Mouse (Mus musculus) midbrain, embryonic 16.5 days (tissue): ENCODE data around the gene Trim25. TPM values are rescaled to one million over a fixed set of nuclear protein-coding genes. Genes with fewer than 3 reads are reported as not detected.

ENCODE experiments used
- ATAC-seq: fragments of 200-750 bp; cut with Nextera tagmentation; 2 replicates; pipeline ENCODE4 v1.8.0; 2017; ENCODE audit warnings: moderate TSS enrichment
- H3K27ac ChIP-seq: fragments of 300-500 bp; sonication (generic); 2 replicates; pipeline ENCODE4 v1.5.1; 2014; ENCODE audit warnings: mild to moderate bottlenecking, low read length, mixed read lengths
- H3K27me3 ChIP-seq: fragments of 300-500 bp; sonication (generic); 2 replicates; pipeline ENCODE4 v1.6.1; 2014; ENCODE audit warnings: low read depth, low read length, mixed read lengths; ENCODE audit not compliant: control insufficient read depth, insufficient read depth
- H3K36me3 ChIP-seq: fragments of 300-500 bp; sonication (generic); 2 replicates; pipeline ENCODE4 v1.6.1; 2014; ENCODE audit warnings: mild to moderate bottlenecking, low read length, moderate library complexity, mixed read lengths; ENCODE audit not compliant: control insufficient read depth, insufficient read depth
- H3K4me1 ChIP-seq: fragments of 300-500 bp; sonication (generic); 2 replicates; pipeline ENCODE4 v1.6.1; 2014; ENCODE audit warnings: mild to moderate bottlenecking, low read length, mixed read lengths; ENCODE audit not compliant: control insufficient read depth, insufficient read depth
- H3K4me2 ChIP-seq: fragments of 300-500 bp; sonication (generic); 2 replicates; pipeline ENCODE4 v1.6.1; 2014; ENCODE audit warnings: mild to moderate bottlenecking, low read length, mixed read lengths
- H3K4me3 ChIP-seq: fragments of 300-500 bp; sonication (generic); 2 replicates; pipeline ENCODE4 v1.5.1; 2014; ENCODE audit warnings: low read depth, mild to moderate bottlenecking, low read length, moderate library complexity, mixed read lengths
- H3K9ac ChIP-seq: fragments of 300-500 bp; sonication (generic); 2 replicates; pipeline ENCODE4 v1.6.1; 2014; ENCODE audit warnings: low read depth, low read length, mixed read lengths
- H3K9me3 ChIP-seq: fragments of 300-500 bp; sonication (generic); replicated peaks from 2 replicates; pipeline ENCODE4 v1.6.1; 2014; ENCODE audit warnings: mild to moderate bottlenecking, low read length, mixed read lengths; ENCODE audit not compliant: control insufficient read depth, poor library complexity, severe bottlenecking
- WGBS: fragments of 180-500 bp; shearing (Covaris S2); extraction: QIAGEN DNeasy Blood & Tissue Kit; methylation state at CpG from one replicate; pipeline ENCODE4 v1.1.7; 2014; 5-methylcytosine and 5-hydroxymethylcytosine counted together
- polyA plus RNA-seq: library from polyadenylated mRNA; unstranded; fragments of >200 nt; fragmentation: Nextera tagmentation; extraction: Ambion mirVana; gene quantifications from 2 replicates; pipeline ENCODE4 v1.2.1, GENCODE M21; 2015

Gene Trim25
- 3.5 and 3.8 TPM in 2 replicates for polyA plus RNA-seq

DNA sequence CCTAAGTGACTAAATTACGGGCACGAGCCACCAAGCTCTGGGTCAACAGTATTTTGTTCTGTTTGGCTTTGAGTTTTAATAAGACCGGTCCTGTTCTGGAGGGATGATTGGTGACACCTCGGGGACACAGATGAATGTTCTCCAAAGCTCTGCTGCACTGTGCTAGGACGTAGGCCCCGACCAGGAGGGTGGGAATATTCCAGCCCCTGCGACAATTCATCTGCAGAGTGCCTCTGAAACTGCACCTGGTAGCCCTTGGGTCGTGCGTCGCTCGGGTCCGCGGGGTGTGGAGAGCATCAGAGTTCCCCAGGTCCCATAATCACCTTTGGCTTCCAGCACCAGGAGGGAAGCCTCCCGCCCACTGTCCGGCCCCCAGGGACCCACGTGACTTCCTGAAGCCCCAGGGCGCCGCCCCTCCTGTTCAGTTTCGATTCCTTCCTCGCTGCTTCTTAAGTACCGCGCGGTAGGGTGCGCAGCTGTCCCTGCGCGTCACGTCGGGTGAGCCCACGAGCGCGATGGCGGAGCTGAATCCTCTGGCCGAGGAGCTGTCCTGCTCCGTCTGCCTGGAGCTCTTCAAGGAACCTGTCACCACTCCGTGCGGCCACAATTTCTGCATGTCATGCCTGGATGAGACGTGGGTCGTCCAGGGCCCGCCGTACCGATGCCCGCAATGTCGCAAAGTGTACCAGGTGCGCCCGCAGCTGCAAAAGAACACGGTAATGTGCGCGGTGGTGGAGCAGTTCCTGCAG, at the start of gene Trim25:
Gene Trim25, plus strand, starts transcription at position 403 of the 749 bp plus-strand sequence.
- peak within 1 kb of the TSS; percentile 33 for H3K4me3 ChIP-seq
- H3K9me3 ChIP-seq = no peaks in the 10 kb centered on the region
- peak within 1 kb of the TSS; percentile 44 for H3K4me2 ChIP-seq
- 4% methylated on average over 48 of the region's 48 CpGs for WGBS
- H3K27me3 ChIP-seq = peaks cover 25% of the 10 kb centered on the region
- no peak for ATAC-seq
- H3K4me1 ChIP-seq = no peaks in the 10 kb centered on the region
- no peaks in the 10 kb centered on the region for H3K36me3 ChIP-seq
- peak within 1 kb of the TSS; percentile 22 for H3K9ac ChIP-seq
- no peak within 1 kb of the TSS for H3K27ac ChIP-seq

DNA sequence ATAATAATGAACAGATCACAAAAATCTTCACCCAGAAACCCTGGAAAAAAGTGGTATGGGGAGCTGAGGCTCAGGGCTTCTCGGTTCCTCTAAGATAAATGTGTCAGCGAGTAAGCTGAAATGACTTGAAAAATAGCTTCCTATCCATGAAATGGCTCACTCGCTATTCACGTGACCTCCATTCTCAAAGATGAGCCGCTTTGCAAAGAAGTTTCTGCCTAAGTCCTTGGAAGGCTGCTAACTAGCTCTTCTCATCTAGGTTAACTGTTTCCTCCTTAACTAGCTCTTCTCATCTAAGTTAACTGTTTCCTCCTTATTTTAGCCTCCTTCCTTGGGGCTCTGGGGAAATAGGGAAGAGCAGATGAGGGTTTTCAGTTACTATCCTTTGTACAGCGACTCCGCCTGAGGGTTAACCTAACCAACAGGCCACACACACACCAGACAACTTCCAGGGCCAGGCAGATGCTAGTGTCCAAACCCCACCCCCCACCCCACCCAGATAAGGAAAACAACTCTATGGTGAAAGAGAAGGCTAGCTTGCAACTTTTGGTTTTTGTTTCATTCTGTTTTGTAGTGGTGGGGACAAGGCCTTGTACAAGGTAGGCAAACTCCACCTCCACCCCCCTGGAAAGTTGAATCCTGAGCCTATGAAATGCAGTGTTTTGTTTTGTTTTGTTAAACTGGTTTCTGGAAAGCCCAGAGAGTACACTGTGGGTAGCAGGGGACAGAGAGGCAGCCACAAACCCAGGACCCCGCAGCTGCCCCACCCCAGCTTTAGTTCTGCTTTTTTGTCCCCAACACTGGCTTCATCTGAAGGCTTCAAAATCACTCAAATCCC, 49.2 kb upstream of the Trim25 start:
- Histone ChIP-seq H3K9ac (no peak overlapping the region), H3K27me3 (no peaks in the 10 kb centered on the region), H3K9me3 (no peaks in the 10 kb centered on the region), H3K4me3 (no peak overlapping the region), H3K36me3 (no peaks in the 10 kb centered on the region; the same call in 1 of the 2 replicates), H3K4me2 (no peak overlapping the region), H3K4me1 (peaks cover 9% of the 10 kb centered on the region), H3K27ac (no peak overlapping the region)
- no peak for ATAC-seq
- whole genome bisulfite sequencing = 94% methylated on average over 8 of the region's 8 CpGs

DNA sequence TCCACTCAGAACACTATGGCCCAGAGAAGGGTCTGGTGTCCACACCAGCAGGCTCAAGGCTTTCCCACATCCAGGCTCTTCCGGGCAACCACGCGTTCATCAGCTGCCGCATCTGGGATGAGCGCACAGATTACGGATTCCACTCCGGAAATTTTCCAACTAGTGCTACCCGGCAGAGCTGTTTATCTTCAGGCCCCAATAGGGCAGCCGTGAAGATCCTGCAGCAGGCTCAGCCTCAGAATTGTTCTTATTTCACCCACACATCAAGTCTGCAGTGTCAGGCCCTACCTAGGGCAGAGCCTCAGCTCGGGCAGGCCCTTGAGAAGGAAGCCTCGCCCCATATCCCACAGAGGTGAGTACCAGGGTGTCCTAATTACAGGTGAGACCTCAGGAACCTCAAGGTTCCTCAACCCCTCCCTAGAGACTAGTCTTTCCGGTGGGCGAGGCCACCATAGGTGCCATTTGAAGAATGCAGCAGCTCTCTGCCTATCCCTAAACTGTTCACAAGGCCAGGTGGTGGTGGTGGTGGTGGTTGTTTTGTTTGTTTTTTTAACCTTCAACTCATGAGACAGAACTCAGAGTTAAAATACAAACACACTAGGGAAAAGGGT, 48.4 kb upstream of the Trim25 start:
- no peaks in the 10 kb centered on the region; the same call in 1 of the 2 replicates for H3K36me3 ChIP-seq
- H3K27me3 ChIP-seq = no peaks in the 10 kb centered on the region
- H3K27ac ChIP-seq = no peak overlapping the region
- WGBS = 92% methylated on average over 13 of the region's 13 CpGs
- no peak overlapping the region for H3K4me2 ChIP-seq
- H3K9ac ChIP-seq = no peak overlapping the region
- no peaks in the 10 kb centered on the region for H3K9me3 ChIP-seq
- H3K4me3 ChIP-seq = no peak overlapping the region
- peaks cover 9% of the 10 kb centered on the region for H3K4me1 ChIP-seq
- no peak for ATAC-seq

DNA sequence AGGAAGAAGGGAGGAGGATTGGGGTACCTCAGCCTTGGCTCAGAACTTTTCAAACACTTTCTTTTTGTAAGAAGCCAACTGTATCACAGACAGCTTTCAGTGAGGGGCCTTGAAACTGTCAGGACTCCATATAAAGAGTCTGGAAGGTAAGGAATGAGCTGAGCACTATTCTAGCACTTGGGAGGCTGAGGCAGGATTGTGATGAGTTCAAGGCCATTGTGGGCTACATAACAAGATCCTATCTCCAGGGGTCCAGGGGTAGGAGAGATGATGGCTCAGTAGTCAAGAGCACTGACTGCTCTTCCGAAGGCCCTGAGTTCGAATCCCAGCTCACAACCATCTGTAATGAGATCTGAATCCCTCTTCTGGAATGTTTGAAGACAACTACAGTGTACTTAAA, 47.6 kb upstream of the Trim25 start:
- Histone ChIP-seq H3K27ac (no peak overlapping the region), H3K4me1 (peaks cover 9% of the 10 kb centered on the region), H3K4me2 (no peak overlapping the region), H3K9me3 (no peaks in the 10 kb centered on the region), H3K36me3 (no peaks in the 10 kb centered on the region; the same call in 1 of the 2 replicates), H3K9ac (no peak overlapping the region), H3K4me3 (no peak overlapping the region), H3K27me3 (no peaks in the 10 kb centered on the region)
- 98% methylated on average over 2 of the region's 2 CpGs for WGBS
- no peak for ATAC-seq

DNA sequence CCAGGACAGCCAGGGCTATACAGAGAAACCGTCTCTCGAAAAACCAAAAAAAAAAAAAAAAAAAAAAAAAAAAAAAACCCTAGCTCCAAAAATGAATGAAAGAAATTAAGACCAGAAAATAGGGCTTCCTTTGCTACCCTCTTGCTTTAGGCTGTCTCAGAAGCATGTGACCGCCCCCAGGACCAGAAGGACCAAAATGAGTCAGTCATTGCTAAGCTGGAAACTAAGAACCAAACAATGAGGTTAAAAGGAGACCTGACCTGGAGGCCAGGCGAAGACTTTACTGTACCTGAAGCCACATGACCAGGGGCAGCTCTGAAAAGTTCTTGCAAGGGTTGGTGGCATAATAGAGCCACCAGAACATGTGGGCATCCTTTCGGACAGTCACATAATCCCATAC, 47.1 kb upstream of the Trim25 start:
- H3K9me3 ChIP-seq = no peaks in the 10 kb centered on the region

DNA sequence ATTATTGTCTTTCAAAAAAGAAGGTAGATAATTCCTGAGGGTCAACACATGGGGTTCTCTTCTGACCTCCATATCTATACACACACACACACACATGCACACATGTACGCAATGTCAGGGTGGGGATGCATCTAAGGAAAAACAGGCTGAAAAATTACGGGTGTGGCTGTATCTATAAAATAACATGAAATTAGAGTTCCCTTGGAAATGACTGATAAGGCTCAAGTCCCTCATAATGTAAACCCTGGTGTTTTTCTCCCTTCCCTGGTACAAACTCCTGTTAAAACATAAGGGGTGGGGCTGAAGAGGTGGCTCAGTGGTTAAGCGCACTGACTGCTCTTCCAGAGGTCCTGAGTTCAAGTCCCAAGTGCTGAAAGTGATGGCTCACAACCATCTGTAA, 45.6 kb upstream of the Trim25 start:
- Histone ChIP-seq H3K4me2 (no peak overlapping the region), H3K4me1 (peaks cover 9% of the 10 kb centered on the region), H3K36me3 (no peaks in the 10 kb centered on the region; the same call in 1 of the 2 replicates), H3K27me3 (no peaks in the 10 kb centered on the region), H3K9ac (no peak overlapping the region), H3K27ac (no peak overlapping the region), H3K4me3 (no peak overlapping the region), H3K9me3 (no peaks in the 10 kb centered on the region)
- no peak for ATAC-seq
- 92% methylated on average over 3 of the region's 3 CpGs for WGBS

More for the DNA sequence above, 47.1 kb upstream of the Trim25 start:
- H3K27me3 ChIP-seq = no peaks in the 10 kb centered on the region
- H3K27ac ChIP-seq = no peak overlapping the region
- WGBS = 96% methylated on average over 5 of the region's 5 CpGs
- no peaks in the 10 kb centered on the region; the same call in 1 of the 2 replicates for H3K36me3 ChIP-seq
- no peak overlapping the region for H3K4me3 ChIP-seq
- H3K4me1 ChIP-seq = peaks cover 9% of the 10 kb centered on the region
- no peak overlapping the region for H3K4me2 ChIP-seq
- H3K9ac ChIP-seq = no peak overlapping the region
- ATAC-seq = no peak

DNA sequence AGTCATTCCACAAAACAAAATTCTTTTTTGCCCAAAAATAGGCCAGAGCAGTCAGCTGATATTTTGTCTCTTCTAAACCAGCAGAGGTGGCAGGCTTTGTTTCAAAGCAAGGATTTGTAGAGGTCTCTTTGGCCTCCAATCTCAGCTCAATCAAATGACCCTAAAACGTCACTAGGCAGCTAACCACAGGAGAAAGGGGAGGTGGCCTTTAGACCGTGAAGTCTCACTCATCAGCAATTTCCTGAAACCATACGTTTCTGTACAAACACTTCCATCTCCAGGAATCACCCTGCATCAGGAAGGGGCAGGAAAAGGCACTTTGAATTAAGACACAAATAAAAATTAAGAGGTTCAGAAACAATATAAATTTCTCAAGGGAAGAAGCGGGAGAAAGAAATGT, 44.4 kb upstream of the Trim25 start:
- WGBS = 0% methylated on average over 4 of the region's 4 CpGs
- Histone ChIP-seq H3K4me2 (peak overlapping the region; percentile 63), H3K27me3 (no peaks in the 10 kb centered on the region), H3K4me1 (peaks cover 9% of the 10 kb centered on the region), H3K9ac (peak overlapping the region; percentile 35), H3K9me3 (no peaks in the 10 kb centered on the region), H3K4me3 (peak overlapping the region; percentile 47), H3K27ac (peak overlapping the region; percentile 23), H3K36me3 (no peaks in the 10 kb centered on the region; the same call in 1 of the 2 replicates)
- peak; percentile 69; the same call in 1 of the 2 replicates for ATAC-seq

DNA sequence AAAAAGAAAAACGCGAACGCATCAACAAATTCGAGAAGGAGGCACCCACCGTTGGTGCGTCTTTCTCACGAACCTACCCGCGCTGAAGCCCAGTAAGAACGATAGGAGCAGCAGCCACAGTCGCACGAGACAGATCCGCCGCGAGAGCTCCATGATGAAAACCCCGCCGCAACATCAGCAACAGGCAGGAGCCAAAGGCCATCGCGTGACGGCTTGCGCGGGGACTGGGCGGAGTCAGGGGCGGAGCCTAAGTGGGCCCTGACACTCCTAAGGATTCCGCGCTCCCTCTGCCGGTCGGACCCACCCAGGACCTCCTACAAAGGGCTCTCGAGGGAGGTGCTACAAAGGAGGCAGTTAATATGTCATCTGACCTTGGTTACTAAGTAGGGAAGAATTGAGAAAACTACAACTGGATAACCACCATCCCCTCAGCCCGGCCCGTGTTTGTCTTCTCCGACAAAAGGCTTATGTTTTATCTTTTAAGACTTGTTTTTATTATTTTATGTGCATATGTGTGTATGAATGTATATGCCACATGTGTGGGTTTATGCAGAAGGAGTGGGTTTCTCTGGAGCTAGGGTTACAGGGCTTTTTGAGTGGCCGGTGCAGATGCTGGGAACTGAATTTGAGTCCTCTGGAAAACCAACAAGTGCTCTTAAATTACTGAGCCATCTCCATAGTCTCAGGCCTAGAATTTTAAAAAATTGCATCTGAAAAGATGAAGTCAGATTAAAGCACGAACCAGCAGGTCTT, 43.8 kb upstream of the Trim25 start, which contains the start of gene Scpep1:
Gene Scpep1, minus strand, starts transcription at position 249 of the 753 bp plus-strand sequence.
- 5% methylated on average over 34 of the region's 34 CpGs for WGBS
- ATAC-seq = peak; percentile 96

More for the DNA sequence above, 43.8 kb upstream of the Trim25 start, which contains the start of gene Scpep1:
- Histone ChIP-seq H3K4me1 (peaks cover 9% of the 10 kb centered on the region), H3K4me3 (peak within 1 kb of the TSS; percentile 47), H3K4me2 (peak within 1 kb of the TSS; percentile 63), H3K36me3 (no peaks in the 10 kb centered on the region; the same call in 1 of the 2 replicates), H3K27ac (peak within 1 kb of the TSS; percentile 23), H3K9me3 (no peaks in the 10 kb centered on the region), H3K27me3 (no peaks in the 10 kb centered on the region), H3K9ac (peak within 1 kb of the TSS; percentile 35)
